Mouse (Mus musculus) frontal cortex, postnatal 10 days (tissue): ENCODE results near the gene Ankrd37.

Experiments
- DNase-seq, 2 experiments: peaks; one replicate each; pipeline ENCODE4 v3.0.0; 2022; ENCODE audit warnings: low spot score in 2 of 2, mixed read lengths in 1 of 2

The Ankrd37 gene

GRCm38 (mm10) chr8:45973988-45974505 lies 31.5 kb downstream of the Ankrd37 start:
- DNase-seq: no peak

GRCm38 (mm10) chr8:45970894-45971293 lies 34.6 kb downstream of the Ankrd37 start:
- no peak for DNase-seq

GRCm38 (mm10) chr8:45950622-45951021 lies 54.9 kb downstream of the Ankrd37 start:
- DNase-seq: no peak
